Mouse (Mus musculus) liver, embryonic 15.5 days (tissue): ENCODE results near the gene Mfap1b. TPM values are rescaled to one million over a fixed set of nuclear protein-coding genes. Genes with fewer than 3 reads are reported as not detected.
"Not testable (repeated sequence)": the region's sequence is repeated elsewhere in the genome, so short reads cannot be mapped to it uniquely, and the experiment has no call there.

Experiments
- ATAC-seq: fragments of 200-750 bp; cut with Nextera tagmentation; 2 replicates; pipeline ENCODE4 v1.8.0; 2017; ENCODE audit warnings: moderate number of reproducible peaks, mild to moderate bottlenecking, moderate library complexity; ENCODE audit not compliant: insufficient read depth
- H3K27ac ChIP-seq: fragments of 300-500 bp; sonication (generic); replicated peaks from 2 replicates; pipeline ENCODE4 v1.5.1; 2015; ENCODE audit warnings: mild to moderate bottlenecking, inconsistent platforms
- H3K27me3 ChIP-seq: fragments of 300-500 bp; sonication (generic); 2 replicates; pipeline ENCODE4 v1.6.1; 2015; ENCODE audit warnings: mild to moderate bottlenecking, inconsistent platforms
- H3K36me3 ChIP-seq: fragments of 300-500 bp; sonication (generic); replicated peaks from 2 replicates; pipeline ENCODE4 v1.6.1; 2015; ENCODE audit warnings: moderate library complexity, mild to moderate bottlenecking, inconsistent platforms
- H3K4me1 ChIP-seq: fragments of 300-500 bp; sonication (generic); replicated peaks from 2 replicates; pipeline ENCODE4 v1.6.1; 2015; ENCODE audit warnings: inconsistent platforms
- H3K4me2 ChIP-seq: fragments of 300-500 bp; sonication (generic); 2 replicates; pipeline ENCODE4 v1.6.1; 2015; ENCODE audit warnings: moderate library complexity, mild to moderate bottlenecking, inconsistent platforms
- H3K4me3 ChIP-seq: fragments of 300-500 bp; sonication (generic); replicated peaks from 2 replicates; pipeline ENCODE4 v1.5.1; 2015; ENCODE audit warnings: mild to moderate bottlenecking, inconsistent platforms
- H3K9ac ChIP-seq: fragments of 300-500 bp; sonication (generic); 2 replicates; pipeline ENCODE4 v1.6.1; 2015; ENCODE audit warnings: moderate library complexity, mild to moderate bottlenecking, inconsistent platforms
- H3K9me3 ChIP-seq: fragments of 300-500 bp; sonication (generic); replicated peaks from 2 replicates; pipeline ENCODE4 v1.6.1; 2016; ENCODE audit warnings: inconsistent platforms
- WGBS: fragments of 180-500 bp; shearing (Covaris S2); methylation state at CpG from one replicate; pipeline ENCODE4 v1.1.7; 2015; ENCODE audit warnings: mixed read lengths; ENCODE audit not compliant: insufficient replicate concordance; 5-methylcytosine and 5-hydroxymethylcytosine counted together
- polyA plus RNA-seq: library from polyadenylated mRNA; unstranded; fragments of >200 nt; fragmentation: Nextera tagmentation; extraction: Ambion mirVana; gene quantifications from 2 replicates; pipeline ENCODE4 v1.2.1, GENCODE M21; 2015

Gene Mfap1b
- polyA plus RNA-seq, 1 experiment from 2014 or later = 20.6 TPM

GRCm38 (mm10) chr2:121507173-121507950 lies 33.5 kb upstream of the Mfap1b start:
- Histone ChIP-seq H3K27me3 (no peaks in the 10 kb centered on the region), H3K9me3 (no peaks in the 10 kb centered on the region), H3K4me3 (peak overlapping the region; percentile 72), H3K27ac (0 out of 2 replicates have a peak overlapping the region, but pooled peaks have one; percentile 8), H3K36me3 (peaks cover 35% of the 10 kb centered on the region), H3K4me1 (peaks cover 36% of the 10 kb centered on the region), H3K4me2 (peak overlapping the region; percentile 67), H3K9ac (peak overlapping the region; percentile 75)
- WGBS = 7% methylated on average over 12 of the region's 12 CpGs
- ATAC-seq = no peak

GRCm38 (mm10) chr2:121505942-121506882 lies 32.3 kb upstream of the Mfap1b start, which contains the start of the genes Mfap1a and Wdr76:
TSS of gene Mfap1a (minus strand) at chr2:121506665.
TSS of gene Wdr76 (plus strand) at chr2:121506723.
- Histone ChIP-seq H3K36me3 (peaks cover 25% of the 10 kb centered on the region), H3K4me3 (peak within 1 kb of the TSS; percentile 72), H3K4me2 (peak within 1 kb of the TSS; percentile 67), H3K4me1 (peaks cover 34% of the 10 kb centered on the region), H3K9ac (peak within 1 kb of the TSS; percentile 75), H3K27ac (peak within 1 kb of the TSS; percentile 82)
- H3K27me3 ChIP-seq, H3K9me3 ChIP-seq: not testable (repeated sequence)
- WGBS = 2% methylated on average over 42 of the region's 42 CpGs
- peak; percentile 93 for ATAC-seq

- peaks cover 10% of the 10 kb centered on the region for H3K36me3 ChIP-seq
These were observed 27.7 kb upstream of the Mfap1b start for GRCm38 (mm10) chr2:121501550-121501949.

GRCm38 (mm10) chr2:121484403-121484802 lies 10.5 kb upstream of the Mfap1b start:
- not testable (repeated sequence) for H3K36me3 ChIP-seq, H3K4me3 ChIP-seq, H3K27ac ChIP-seq, H3K4me1 ChIP-seq, H3K9me3 ChIP-seq, ATAC-seq, H3K9ac ChIP-seq, H3K4me2 ChIP-seq, H3K27me3 ChIP-seq
- 45% methylated on average over 2 of the region's 2 CpGs for WGBS

More at GRCm38 (mm10) chr2:121501550-121501949, 27.7 kb upstream of the Mfap1b start:
- not testable (repeated sequence) for ATAC-seq, H3K4me3 ChIP-seq, H3K27me3 ChIP-seq, H3K4me1 ChIP-seq, H3K9me3 ChIP-seq, H3K9ac ChIP-seq, H3K4me2 ChIP-seq, H3K27ac ChIP-seq
- 89% methylated on average over 3 of the region's 6 CpGs for WGBS

- ATAC-seq = no peak
- WGBS = 70% methylated on average over 8 of the region's 8 CpGs
These were observed 9.7 kb upstream of the Mfap1b start for GRCm38 (mm10) chr2:121483576-121483975.

GRCm38 (mm10) chr2:121480916-121481315 lies 7.0 kb upstream of the Mfap1b start:
- H3K27me3 ChIP-seq, ATAC-seq, H3K36me3 ChIP-seq, H3K27ac ChIP-seq, H3K4me3 ChIP-seq, H3K4me1 ChIP-seq, H3K9me3 ChIP-seq, H3K9ac ChIP-seq, H3K4me2 ChIP-seq: not testable (repeated sequence)
- 79% methylated on average over 13 of the region's 13 CpGs for WGBS

More at GRCm38 (mm10) chr2:121483576-121483975, 9.7 kb upstream of the Mfap1b start:
- Histone ChIP-seq H3K4me1 (no peaks in the 10 kb centered on the region), H3K27ac (no peak overlapping the region), H3K4me2 (no peak overlapping the region), H3K9ac (no peak overlapping the region), H3K36me3 (no peaks in the 10 kb centered on the region), H3K9me3 (no peaks in the 10 kb centered on the region), H3K4me3 (no peak overlapping the region), H3K27me3 (no peaks in the 10 kb centered on the region)

- ATAC-seq = no peak
- H3K9me3 ChIP-seq = no peaks in the 10 kb centered on the region
- no peak overlapping the region for H3K9ac ChIP-seq
- H3K4me1 ChIP-seq = no peaks in the 10 kb centered on the region
- 36% methylated on average over 3 of the region's 3 CpGs for WGBS
- no peaks in the 10 kb centered on the region for H3K27me3 ChIP-seq
- H3K4me2 ChIP-seq = no peak overlapping the region
- no peaks in the 10 kb centered on the region for H3K36me3 ChIP-seq
- no peak overlapping the region for H3K27ac ChIP-seq
- no peak overlapping the region for H3K4me3 ChIP-seq
These were observed 6.6 kb upstream of the Mfap1b start for GRCm38 (mm10) chr2:121480498-121480897.

- no peaks in the 10 kb centered on the region for H3K27me3 ChIP-seq
- WGBS = 69% methylated on average over 3 of the region's 3 CpGs
- H3K36me3 ChIP-seq = no peaks in the 10 kb centered on the region
- H3K27ac ChIP-seq = no peak overlapping the region
- no peak overlapping the region for H3K9ac ChIP-seq
- peaks cover 7% of the 10 kb centered on the region for H3K4me1 ChIP-seq
- H3K9me3 ChIP-seq = no peaks in the 10 kb centered on the region
- no peak for ATAC-seq
- H3K4me3 ChIP-seq = no peak overlapping the region
- H3K4me2 ChIP-seq = no peak overlapping the region
These were observed 3.8 kb upstream of the Mfap1b start for GRCm38 (mm10) chr2:121477491-121478266.

GRCm38 (mm10) chr2:121475306-121475705 lies 1.4 kb upstream of the Mfap1b start:
- H3K27me3 ChIP-seq, H3K27ac ChIP-seq, H3K4me2 ChIP-seq, H3K9me3 ChIP-seq, H3K36me3 ChIP-seq, H3K4me3 ChIP-seq, ATAC-seq, H3K9ac ChIP-seq: not testable (repeated sequence)
- peaks cover 11% of the 10 kb centered on the region for H3K4me1 ChIP-seq
- WGBS = 86% methylated on average over 2 of the region's 2 CpGs

- Histone ChIP-seq H3K4me2 (peak overlapping the region; percentile 82), H3K27ac (peak overlapping the region; percentile 83), H3K36me3 (no peaks in the 10 kb centered on the region), H3K27me3 (no peaks in the 10 kb centered on the region), H3K9ac (peak overlapping the region; percentile 70), H3K4me3 (peak overlapping the region; percentile 75), H3K9me3 (no peaks in the 10 kb centered on the region), H3K4me1 (peaks cover 11% of the 10 kb centered on the region)
- 21% methylated on average over 8 of the region's 8 CpGs for WGBS
- peak; percentile 50 for ATAC-seq
These were observed 291 bp upstream of the Mfap1b start for GRCm38 (mm10) chr2:121474180-121474535.
